Mouse (Mus musculus): Measurements from ENCODE around the gene Arsg. TPM values are rescaled to one million over a fixed set of nuclear protein-coding genes. Genes with fewer than 3 reads are reported as not detected.

The Arsg gene
- 10 to 100 TPM; 14.1 to 22.3 (median 19.7) TPM for total RNA-seq (2022)

GRCm38 (mm10) chr11:109473171-109474085 is at the start of gene Arsg, which contains the start of gene Slc16a6:
Arsg (plus strand) TSS chr11:109473374.
Slc16a6 (minus strand) TSS chr11:109473598.
- DNase-seq (ENCODE audit: low spot score in 2 of 2) = peak; percentile 75 to 77

GRCm38 (mm10) chr11:109425392-109426271 is 47.5 kb upstream of the Arsg start, which contains the start of gene Amz2:
Amz2 (plus strand) TSS chr11:109425946.
- peak; percentile 97 to 98 for DNase-seq (ENCODE audit: low spot score in 2 of 2)

- DNase-seq (ENCODE audit: low spot score in 2 of 2) = no peak
Observed at GRCm38 (mm10) chr11:109426272-109426586, 46.9 kb upstream of the Arsg start.

- DNase-seq (ENCODE audit: low spot score in 2 of 2) = no peak
Observed at GRCm38 (mm10) chr11:109427353-109427752, 45.8 kb upstream of the Arsg start.

- DNase-seq (ENCODE audit: low spot score in 2 of 2) = no peak
Observed at GRCm38 (mm10) chr11:109434233-109434798, 38.9 kb upstream of the Arsg start.

GRCm38 (mm10) chr11:109436889-109437288 is 36.3 kb upstream of the Arsg start:
- DNase-seq (ENCODE audit: low spot score in 2 of 2) = no peak

- no peak for DNase-seq (ENCODE audit: low spot score in 2 of 2)
Observed at GRCm38 (mm10) chr11:109439209-109439608, 34.0 kb upstream of the Arsg start.

- DNase-seq (ENCODE audit: low spot score in 2 of 2) = peak; percentile 57 to 58
Observed at GRCm38 (mm10) chr11:109439829-109440340, 33.3 kb upstream of the Arsg start.

- DNase-seq (ENCODE audit: low spot score in 2 of 2) = no peak
Observed at GRCm38 (mm10) chr11:109440641-109441040, 32.5 kb upstream of the Arsg start.

GRCm38 (mm10) chr11:109441119-109441518 is 32.1 kb upstream of the Arsg start:
- no peak for DNase-seq (ENCODE audit: low spot score in 2 of 2)

GRCm38 (mm10) chr11:109442166-109442730 is 30.9 kb upstream of the Arsg start:
- no peak for DNase-seq (ENCODE audit: low spot score in 2 of 2)

- DNase-seq (ENCODE audit: low spot score in 2 of 2) = no peak
Observed at GRCm38 (mm10) chr11:109443468-109444263, 29.5 kb upstream of the Arsg start.

- DNase-seq (ENCODE audit: low spot score in 2 of 2) = no peak
Observed at GRCm38 (mm10) chr11:109444600-109444999, 28.6 kb upstream of the Arsg start.

GRCm38 (mm10) chr11:109445438-109446035 is 27.6 kb upstream of the Arsg start:
- no peak for DNase-seq (ENCODE audit: low spot score in 2 of 2)

- DNase-seq (ENCODE audit: low spot score in 2 of 2) = no peak
Observed at GRCm38 (mm10) chr11:109451169-109451568, 22.0 kb upstream of the Arsg start.

- no peak for DNase-seq (ENCODE audit: low spot score in 2 of 2)
Observed at GRCm38 (mm10) chr11:109456261-109456660, 16.9 kb upstream of the Arsg start.

- no peak for DNase-seq (ENCODE audit: low spot score in 2 of 2)
Observed at GRCm38 (mm10) chr11:109458165-109458564, 15.0 kb upstream of the Arsg start.

GRCm38 (mm10) chr11:109460586-109460985 is 12.6 kb upstream of the Arsg start:
- DNase-seq (ENCODE audit: low spot score in 2 of 2) = no peak

- no peak for DNase-seq (ENCODE audit: low spot score in 2 of 2)
Observed at GRCm38 (mm10) chr11:109465068-109465467, 8.1 kb upstream of the Arsg start.

- DNase-seq (ENCODE audit: low spot score in 2 of 2) = no peak
Observed at GRCm38 (mm10) chr11:109466987-109467386, 6.2 kb upstream of the Arsg start.

Measured in layer of hippocampus, adult 8-10 months (tissue).